8 mouse cellular contexts compared by ENCODE assay signal in genomic region chr9:101251644-101252337, GRCm38 (mm10). TPM values are rescaled to one million over a fixed set of nuclear protein-coding genes. Genes with fewer than 3 reads are reported as not detected.
A peak's percentile ranks its signal among the peaks of the same experiment; 100 is the strongest.
DNase-seq lines count a peak whose midpoint lies in the region; ATAC-seq and TF ChIP-seq lines count a peak whose summit lies in the region.

Gene Ppp2r3a, minus strand, starts transcription at chr9:101251795.

- TF ChIP-seq CTCF in gastrocnemius, adult 2 months (IDR thresholded peaks at IDR 0.05), result peak; percentile 28
- TF ChIP-seq CTCF in hindbrain, postnatal 0 days (IDR thresholded peaks at IDR 0.05; ENCODE audit: low read depth), result no peak; the same call in 1 of the 2 replicates

- H3K4me3 ChIP-seq in gastrocnemius, adult 2 months, result peak within 1 kb of the TSS; percentile 95
- peak within 1 kb of the TSS; percentile 89 for H3K4me3 ChIP-seq in hindbrain, postnatal 0 days (ENCODE audit: low read length)

- H3K27ac ChIP-seq in gastrocnemius, adult 2 months, result peak within 1 kb of the TSS; percentile 99
- H3K27ac ChIP-seq in hindbrain, postnatal 0 days, result peak within 1 kb of the TSS; percentile 95

- WGBS in hindbrain, postnatal 0 days, result 1% methylated on average over 35 of the region's 50 CpGs

- ATAC-seq in activated CD4-positive, CD25-positive, alpha-beta regulatory T cell, adult 4 months, result peak; percentile 69
- ATAC-seq in common myeloid progenitor, adult 5-6 weeks (replicated peaks; ENCODE audit: low read depth, poor library complexity, severe bottlenecking), result peak; percentile 92
- ATAC-seq in hindbrain, postnatal 0 days, result peak; percentile 97

- no peaks in the 10 kb centered on the region for H3K36me3 ChIP-seq in hindbrain, postnatal 0 days (ENCODE audit: insufficient read depth, low read length)

- H3K4me2 ChIP-seq in hindbrain, postnatal 0 days (ENCODE audit: low read depth, low read length), result peak within 1 kb of the TSS; percentile 65

- peak within 1 kb of the TSS; percentile 90 for H3K9ac ChIP-seq in hindbrain, postnatal 0 days (replicated peaks; ENCODE audit: low read length)

- H3K4me1 ChIP-seq in hindbrain, postnatal 0 days (ENCODE audit: insufficient read depth, low read length), result peaks cover 15% of the 10 kb centered on the region

- intact Hi-C loops in gastrocnemius, adult 2 months (cut with DNase I), result loop anchor here (2.0 to 5.0 kb wide), 2 partner anchors 51 to 69 kb away; no protein-coding TSS in a partner anchor

- H3K9me3 ChIP-seq in hindbrain, postnatal 0 days (ENCODE audit: low read length), result no peaks in the 10 kb centered on the region

- peak; percentile 98 for DNase-seq in gastrocnemius, adult 2 months
- DNase-seq in hindbrain, postnatal 0 days (ENCODE audit: low spot score), result peak; percentile 96
- DNase-seq in left cerebral cortex, adult 18-20 months (ENCODE audit: low spot score in 2 of 2), result peak; percentile 95 to 96
- DNase-seq in lung, postnatal 4 days, result peak; percentile 98 to 100
- DNase-seq in retina, postnatal 1 day, result peak; percentile 97
- peak; percentile 98 for DNase-seq in thymus, postnatal 4 days

- H3K27me3 ChIP-seq in hindbrain, postnatal 0 days (ENCODE audit: insufficient read depth, low read length), result no peaks in the 10 kb centered on the region

RNA-seq across cellular contexts. Expression of gene Ppp2r3a, which starts in this region (rescaled TPM):
- polyA plus RNA-seq in activated CD4-positive, CD25-positive, alpha-beta regulatory T cell, adult 4 months (2017; shearing (Covaris generic)), result 1 to 10 TPM in 1 of 2 experiments, under 1 TPM in 1; 0.87 to 1.4 TPM
- total RNA-seq in common myeloid progenitor, adult 5-6 weeks (2017), result 19.7 and 24.0 TPM in 2 replicates
- 100 to 1,000 TPM; 162 to 209 TPM for total RNA-seq in gastrocnemius, adult 2 months (2021)
- total RNA-seq in hindbrain, postnatal 0 days (2014; rRNA removed), result 28.0 and 28.5 TPM in 2 replicates
- polyA plus RNA-seq in hindbrain, postnatal 0 days (2015; fragmentation: Nextera tagmentation; extraction: Ambion mirVana), result 16.3 and 17.1 TPM in 2 replicates
- total RNA-seq in left cerebral cortex, adult 18-20 months (2021), result 10 to 100 TPM; 21.6 to 24.1 TPM

Comparison
In these comparisons a context has a peak if more than half of its experiments do, and no peak if none do; other contexts are left out.
1. Peak in every context shown above with its lines: DNase-seq, ATAC-seq, H3K4me3 ChIP-seq and H3K27ac ChIP-seq.